ENCODE assay signal across 10 mouse cellular contexts in the genomic region with DNA sequence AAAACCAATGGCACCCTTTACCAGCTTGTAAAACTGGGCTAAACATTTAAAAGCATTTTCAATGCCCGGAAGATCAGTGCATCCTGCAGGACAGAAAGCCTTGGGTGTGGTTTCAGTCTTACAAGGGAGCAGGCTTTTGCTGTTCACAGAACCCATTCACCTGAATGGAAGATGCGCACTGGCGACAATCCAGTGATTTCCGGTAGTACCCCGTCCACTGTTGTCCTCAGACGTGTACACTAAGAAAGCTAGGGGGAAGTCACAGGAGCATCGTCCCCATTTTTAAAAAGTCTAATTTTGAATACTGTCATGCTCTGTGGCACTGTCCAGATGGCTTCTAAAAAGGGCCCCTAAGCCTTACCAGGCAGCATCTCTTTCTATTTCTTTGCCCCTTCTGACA. TPM values are rescaled to one million over a fixed set of nuclear protein-coding genes. Genes with fewer than 3 reads are reported as not detected.
DNase-seq lines count a peak whose midpoint lies in the region; ATAC-seq and TF ChIP-seq lines count a peak whose summit lies in the region.
"Had no signal": no experiment of that assay in that cellular context is flagged by ENCODE, and none has a peak within 500 bp of the region (broad histone marks: within the 10 kb centered on the region; RNA-seq: fewer than 3 reads in every experiment).

No protein-coding gene starts in this region.

- WGBS in forebrain, embryonic 14.5 days, result 74% methylated on average over 7 of the region's 7 CpGs
- 75% methylated on average over 7 of the region's 7 CpGs for WGBS in forebrain, embryonic 16.5 days
- WGBS in lung, embryonic 16.5 days, result 73% methylated on average over 7 of the region's 7 CpGs
- 90% methylated on average over 7 of the region's 7 CpGs for WGBS in limb, embryonic 11.5 days
- 74% methylated on average over 7 of the region's 7 CpGs for WGBS in stomach, postnatal 0 days

- no peaks in the 10 kb centered on the region for H3K27me3 ChIP-seq in forebrain, embryonic 14.5 days (replicated peaks; ENCODE audit: control insufficient read depth, insufficient read depth, low read length)
- no peaks in the 10 kb centered on the region for H3K27me3 ChIP-seq in forebrain, embryonic 16.5 days (replicated peaks; ENCODE audit: control insufficient read depth, insufficient read depth, low read length)
- H3K27me3 ChIP-seq in lung, embryonic 16.5 days (ENCODE audit: control insufficient read depth, insufficient read depth, low read depth, low read length), result no peaks in the 10 kb centered on the region
- no peaks in the 10 kb centered on the region for H3K27me3 ChIP-seq in limb, embryonic 11.5 days (ENCODE audit: control insufficient read depth, insufficient read depth, low read length)
- H3K27me3 ChIP-seq in stomach, postnatal 0 days (ENCODE audit: control insufficient read depth, insufficient read depth, low read length), result no peaks in the 10 kb centered on the region

- no peak overlapping the region for H3K9ac ChIP-seq in forebrain, embryonic 14.5 days (ENCODE audit: low read length)
- no peak overlapping the region for H3K9ac ChIP-seq in forebrain, embryonic 16.5 days (replicated peaks; ENCODE audit: low read depth, low read length)
- no peak overlapping the region for H3K9ac ChIP-seq in lung, embryonic 16.5 days (ENCODE audit: low read length)
- no peak overlapping the region for H3K9ac ChIP-seq in limb, embryonic 11.5 days (ENCODE audit: low read length)
- H3K9ac ChIP-seq in stomach, postnatal 0 days (ENCODE audit: low read length), result no peak overlapping the region

- H3K4me3 ChIP-seq in forebrain, embryonic 14.5 days (ENCODE audit: low read depth, low read length), result no peak overlapping the region
- no peak overlapping the region for H3K4me3 ChIP-seq in forebrain, embryonic 16.5 days (replicated peaks; ENCODE audit: low read length)
- peak overlapping the region; percentile 79; the same call in 1 of the 2 replicates for H3K4me3 ChIP-seq in lung, embryonic 16.5 days (ENCODE audit: low read length)
- no peak overlapping the region for H3K4me3 ChIP-seq in limb, embryonic 11.5 days (ENCODE audit: low read depth, low read length)
- H3K4me3 ChIP-seq in stomach, postnatal 0 days (ENCODE audit: low read depth, low read length), result peak overlapping the region; percentile 81; the same call in 1 of the 2 replicates

- peaks cover 10% of the 10 kb centered on the region; the same call in 1 of the 2 replicates for H3K4me1 ChIP-seq in forebrain, embryonic 14.5 days (ENCODE audit: control insufficient read depth, insufficient read depth, low read length)
- H3K4me1 ChIP-seq in forebrain, embryonic 16.5 days (replicated peaks; ENCODE audit: control insufficient read depth, insufficient read depth, low read length), result peaks cover 28% of the 10 kb centered on the region
- peaks cover 17% of the 10 kb centered on the region for H3K4me1 ChIP-seq in lung, embryonic 16.5 days (replicated peaks; ENCODE audit: control insufficient read depth, insufficient read depth, low read length)
- 0 out of 2 replicates have a peak, but pooled peaks cover 3% of the 10 kb centered on the region for H3K4me1 ChIP-seq in limb, embryonic 11.5 days (ENCODE audit: control insufficient read depth, insufficient read depth, low read length)
- H3K4me1 ChIP-seq in stomach, postnatal 0 days (replicated peaks; ENCODE audit: control insufficient read depth, insufficient read depth), result no peaks in the 10 kb centered on the region

- TF ChIP-seq CTCF in stomach, postnatal 0 days (IDR thresholded peaks at IDR 0.05; ENCODE audit: low read depth), result no peak

- H3K9me3 ChIP-seq in forebrain, embryonic 14.5 days (replicated peaks; ENCODE audit: control insufficient read depth, low read length), result no peaks in the 10 kb centered on the region
- H3K9me3 ChIP-seq in forebrain, embryonic 16.5 days (ENCODE audit: control insufficient read depth, low read length), result no peaks in the 10 kb centered on the region
- no peaks in the 10 kb centered on the region for H3K9me3 ChIP-seq in lung, embryonic 16.5 days (ENCODE audit: control insufficient read depth, low read length)
- H3K9me3 ChIP-seq in limb, embryonic 11.5 days (ENCODE audit: control insufficient read depth, low read length), result no peaks in the 10 kb centered on the region
- no peaks in the 10 kb centered on the region for H3K9me3 ChIP-seq in stomach, postnatal 0 days (ENCODE audit: control insufficient read depth, low read length)

- H3K36me3 ChIP-seq in forebrain, embryonic 14.5 days (ENCODE audit: control insufficient read depth, insufficient read depth, low read length), result peaks cover 6% of the 10 kb centered on the region; the same call in 1 of the 2 replicates
- no peaks in the 10 kb centered on the region for H3K36me3 ChIP-seq in forebrain, embryonic 16.5 days (ENCODE audit: control insufficient read depth, insufficient read depth)
- no peaks in the 10 kb centered on the region for H3K36me3 ChIP-seq in lung, embryonic 16.5 days (ENCODE audit: control insufficient read depth, insufficient read depth, low read length)
- no peaks in the 10 kb centered on the region; the same call in 1 of the 2 replicates for H3K36me3 ChIP-seq in limb, embryonic 11.5 days (ENCODE audit: control insufficient read depth, insufficient read depth, low read length)
- H3K36me3 ChIP-seq in stomach, postnatal 0 days (ENCODE audit: control insufficient read depth, insufficient read depth, low read length), result no peaks in the 10 kb centered on the region

- no peak for ATAC-seq in forebrain, embryonic 14.5 days
- no peak for ATAC-seq in forebrain, embryonic 16.5 days
- no peak for ATAC-seq in lung, embryonic 16.5 days (ENCODE audit: low read depth)
- no peak for ATAC-seq in limb, embryonic 11.5 days (ENCODE audit: insufficient number of reproducible peaks, low FRiP score, low TSS enrichment, low read depth)
- ATAC-seq in stomach, postnatal 0 days (ENCODE audit: low FRiP score, low TSS enrichment), result no peak
- ATAC-seq: activated CD4-positive, CD25-positive, alpha-beta regulatory T cell, adult 4 months had no signal

- no peak overlapping the region for H3K27ac ChIP-seq in forebrain, embryonic 14.5 days (ENCODE audit: low read depth, low read length)
- H3K27ac ChIP-seq in forebrain, embryonic 16.5 days (ENCODE audit: low read length), result no peak overlapping the region
- no peak overlapping the region for H3K27ac ChIP-seq in lung, embryonic 16.5 days (ENCODE audit: low read length)
- H3K27ac ChIP-seq in limb, embryonic 11.5 days (replicated peaks; ENCODE audit: low read depth, low read length), result no peak overlapping the region
- no peak overlapping the region for H3K27ac ChIP-seq in stomach, postnatal 0 days (replicated peaks)

- peak overlapping the region; percentile 96 for H3K4me2 ChIP-seq in forebrain, embryonic 14.5 days (ENCODE audit: low read length)
- no peak overlapping the region; the same call in 1 of the 2 replicates for H3K4me2 ChIP-seq in forebrain, embryonic 16.5 days (ENCODE audit: low read length)
- peak overlapping the region; percentile 94 for H3K4me2 ChIP-seq in lung, embryonic 16.5 days (ENCODE audit: low read depth, low read length)
- peak overlapping the region; percentile 84 for H3K4me2 ChIP-seq in limb, embryonic 11.5 days (ENCODE audit: low read depth, severe bottlenecking)
- H3K4me2 ChIP-seq in stomach, postnatal 0 days (replicated peaks; ENCODE audit: low read depth), result peak overlapping the region; percentile 95; the same call in 1 of the 2 replicates

- no peak for TF ChIP-seq EP300 in stomach, postnatal 0 days (optimal IDR thresholded peaks at IDR 0.05)

- DNase-seq in forebrain, embryonic 14.5 days (ENCODE audit: low spot score), result no peak
- no peak for DNase-seq in lung, adult 18-20 months
- no peak for DNase-seq in limb, embryonic 11.5 days (ENCODE audit: low spot score)
- DNase-seq in stomach, postnatal 0 days (ENCODE audit: low spot score), result no peak
- DNase-seq in kidney, postnatal 10 days, result no peak
- no peak for DNase-seq in urinary bladder, postnatal 14 days (ENCODE audit: low spot score)
- DNase-seq: cerebellum, adult 9-10 months had no signal

RNA-seq across cellular contexts. Expression of gene Bag2, which starts 1.8 kb away (rescaled TPM):
- 23.9 and 28.5 TPM in 2 replicates for polyA plus RNA-seq in forebrain, embryonic 14.5 days (2014; fragmentation: Nextera tagmentation; extraction: Ambion mirVana)
- polyA plus RNA-seq in forebrain, embryonic 16.5 days (2015; fragmentation: Nextera tagmentation; extraction: Ambion mirVana), result 25.9 and 27.7 TPM in 2 replicates
- 39.0 and 39.3 TPM in 2 replicates for polyA plus RNA-seq in lung, embryonic 16.5 days (2015; fragmentation: Nextera tagmentation; extraction: Ambion mirVana)
- 58.3 and 59.5 TPM in 2 replicates for polyA plus RNA-seq in limb, embryonic 11.5 days (2014; fragmentation: Nextera tagmentation; extraction: Ambion mirVana)
- 52.0 and 52.5 TPM in 2 replicates for polyA plus RNA-seq in stomach, postnatal 0 days (2015; fragmentation: Nextera tagmentation; extraction: Ambion mirVana)

RNA-seq across cellular contexts. Expression of gene Rab23, which starts 36.1 kb away (rescaled TPM):
- 23.7 and 28.2 TPM in 2 replicates for polyA plus RNA-seq in forebrain, embryonic 14.5 days (2014; fragmentation: Nextera tagmentation; extraction: Ambion mirVana)
- 38.0 and 40.0 TPM in 2 replicates for polyA plus RNA-seq in forebrain, embryonic 16.5 days (2015; fragmentation: Nextera tagmentation; extraction: Ambion mirVana)
- polyA plus RNA-seq in lung, embryonic 16.5 days (2015; fragmentation: Nextera tagmentation; extraction: Ambion mirVana), result 21.0 and 24.9 TPM in 2 replicates
- polyA plus RNA-seq in limb, embryonic 11.5 days (2014; fragmentation: Nextera tagmentation; extraction: Ambion mirVana), result 27.1 and 35.6 TPM in 2 replicates
- polyA plus RNA-seq in stomach, postnatal 0 days (2015; fragmentation: Nextera tagmentation; extraction: Ambion mirVana), result 14.9 and 17.0 TPM in 2 replicates

RNA-seq across cellular contexts. Expression of gene Zfp451, which starts 58.6 kb away (rescaled TPM):
- 43.4 and 54.2 TPM in 2 replicates for polyA plus RNA-seq in forebrain, embryonic 14.5 days (2014; fragmentation: Nextera tagmentation; extraction: Ambion mirVana)
- 50.9 and 56.8 TPM in 2 replicates for polyA plus RNA-seq in forebrain, embryonic 16.5 days (2015; fragmentation: Nextera tagmentation; extraction: Ambion mirVana)
- polyA plus RNA-seq in lung, embryonic 16.5 days (2015; fragmentation: Nextera tagmentation; extraction: Ambion mirVana), result 22.4 and 23.3 TPM in 2 replicates
- 39.9 and 42.7 TPM in 2 replicates for polyA plus RNA-seq in limb, embryonic 11.5 days (2014; fragmentation: Nextera tagmentation; extraction: Ambion mirVana)
- polyA plus RNA-seq in stomach, postnatal 0 days (2015; fragmentation: Nextera tagmentation; extraction: Ambion mirVana), result 7.1 and 7.6 TPM in 2 replicates

Comparison
In these comparisons a context has a peak if more than half of its experiments do, and no peak if none do; other contexts are left out.
1. H3K4me3 ChIP-seq: peak in lung, embryonic 16.5 days (single experiment) and stomach, postnatal 0 days (single experiment); none in forebrain, embryonic 14.5 days (single experiment), forebrain, embryonic 16.5 days (single experiment) and limb, embryonic 11.5 days (single experiment).